Mouse (Mus musculus): ENCODE results near the gene Zfp36l3. TPM values are rescaled to one million over a fixed set of nuclear protein-coding genes. Genes with fewer than 3 reads are reported as not detected.
"Not testable (repeated sequence)": the region's sequence is repeated elsewhere in the genome, so short reads cannot be mapped to it uniquely, and the experiment has no call there.

Zfp36l3 gene
- 0.11 TPM in 1 of 2 replicates, not detected in the other for polyA plus RNA-seq (2012; rRNA removed)

- DNase-seq (ENCODE audit: low read depth, low spot score), result no peak
- 90% methylated on average over 12 of the region's 12 CpGs for WGBS
These were observed at the start of gene Zfp36l3 for GRCm38 (mm10) chrX:53776276-53776675. Gene Zfp36l3, minus strand, starts transcription at chrX:53776394.

GRCm38 (mm10) chrX:53799074-53799473 is 22.9 kb upstream of the Zfp36l3 start:
- no peak for DNase-seq (ENCODE audit: low read depth, low spot score)
- WGBS, result 34% methylated on average over 3 of the region's 3 CpGs

GRCm38 (mm10) chrX:53797519-53797918 is 21.3 kb upstream of the Zfp36l3 start, which contains the start of gene Xlr:
Gene Xlr, minus strand, starts transcription at chrX:53797706.
- not testable (repeated sequence) for DNase-seq (ENCODE audit: low read depth, low spot score)
- 80% methylated on average over 11 of the region's 11 CpGs for WGBS

- 94% methylated on average over 16 of the region's 16 CpGs for WGBS
- no peak for DNase-seq (ENCODE audit: low read depth, low spot score)
These were observed 18.5 kb downstream of the Zfp36l3 start, which contains the start of gene 1700013H16Rik for GRCm38 (mm10) chrX:53757736-53758135. Gene 1700013H16Rik, minus strand, starts transcription at chrX:53757831.

GRCm38 (mm10) chrX:53752851-53753250 is 23.3 kb downstream of the Zfp36l3 start:
- WGBS, result 93% methylated on average over 1 of the region's 1 CpGs
- no peak for DNase-seq (ENCODE audit: low read depth, low spot score)

GRCm38 (mm10) chrX:53728967-53729366 is 47.2 kb downstream of the Zfp36l3 start:
- no peak for DNase-seq (ENCODE audit: low read depth, low spot score)
- WGBS, result 81% methylated on average over 2 of the region's 2 CpGs

GRCm38 (mm10) chrX:53724596-53724995 is 51.6 kb downstream of the Zfp36l3 start, which contains the start of gene 4930502E18Rik:
Gene 4930502E18Rik, plus strand, starts transcription at chrX:53724826.
- WGBS, result 74% methylated on average over 11 of the region's 11 CpGs
- DNase-seq (ENCODE audit: low read depth, low spot score), result no peak

Other genes with a start within 250 kb of the Zfp36l3 start
- 7.5 and 13.1 TPM in 2 replicates for gene Rtl8c, start 168.4 kb downstream of the Zfp36l3 start, polyA plus RNA-seq (2012; rRNA removed)
- not detected in 2 replicates for gene Gm14597, start 167.4 kb downstream of the Zfp36l3 start, polyA plus RNA-seq (2012; rRNA removed)
- 39.8 and 43.3 TPM in 2 replicates for gene Rtl8a, start 132.7 kb downstream of the Zfp36l3 start, polyA plus RNA-seq (2012; rRNA removed)
- gene Rtl8b, start 106.0 kb downstream of the Zfp36l3 start, polyA plus RNA-seq (2012; rRNA removed), result 35.6 and 43.6 TPM in 2 replicates
- gene 4930502E18Rik, start 51.6 kb downstream of the Zfp36l3 start, polyA plus RNA-seq (2012; rRNA removed), result not detected in 2 replicates
- gene 1700013H16Rik, start 18.6 kb downstream of the Zfp36l3 start, polyA plus RNA-seq (2012; rRNA removed), result not detected in 2 replicates
- 0.25 TPM in 1 of 2 replicates, not detected in the other for gene Xlr, start 21.3 kb upstream of the Zfp36l3 start, polyA plus RNA-seq (2012; rRNA removed)